Mouse (Mus musculus) liver, embryonic 14.5 days (tissue): ENCODE results near the gene Kcnq1. TPM values are rescaled to one million over a fixed set of nuclear protein-coding genes. Genes with fewer than 3 reads are reported as not detected.
A peak's percentile ranks its signal among the peaks of the same experiment; 100 is the strongest.

Source experiments
- ATAC-seq: fragments of 200-750 bp; cut with Nextera tagmentation; 2 replicates; pipeline ENCODE4 v1.8.0; 2017; ENCODE audit warnings: moderate number of reproducible peaks, mild to moderate bottlenecking, moderate library complexity; ENCODE audit not compliant: insufficient read depth
- DNase-seq, 3 experiments: peaks; one replicate each; pipeline ENCODE4 v3.0.0-alpha.2; 2012 to 2013; ENCODE audit warnings: low read depth in 3 of 3, low spot score in 3 of 3
- H3K27ac ChIP-seq: fragments of 300-500 bp; sonication (generic); 2 replicates; pipeline ENCODE4 v1.5.1; 2014; ENCODE audit warnings: moderate library complexity, mild to moderate bottlenecking, control low read depth, inconsistent platforms
- H3K27me3 ChIP-seq: fragments of 300-500 bp; sonication (generic); 2 replicates; pipeline ENCODE4 v1.6.1; 2014; ENCODE audit warnings: mild to moderate bottlenecking, low read length, moderate library complexity; ENCODE audit not compliant: control insufficient read depth, insufficient read depth
- H3K36me3 ChIP-seq: fragments of 300-500 bp; sonication (generic); replicated peaks from 2 replicates; pipeline ENCODE4 v1.6.1; 2014; ENCODE audit warnings: low read depth; ENCODE audit not compliant: control insufficient read depth, insufficient read depth
- H3K4me1 ChIP-seq, 2 experiments: fragments of 200-500 bp in 1 of 2; fragments of 300-500 bp in 1 of 2; sonication (generic) in 1 of 2; replicated peaks; 2 replicates each; pipeline ENCODE4 v1.6.1; 2012 to 2014; ENCODE audit warnings: antibody characterized with exemption in 1 of 2, inconsistent platforms in 1 of 2, low read length in 1 of 2; ENCODE audit not compliant: control insufficient read depth in 2 of 2, insufficient read depth in 2 of 2
- H3K4me2 ChIP-seq: fragments of 300-500 bp; sonication (generic); 2 replicates; pipeline ENCODE4 v1.6.1; 2014; ENCODE audit warnings: low read depth, mild to moderate bottlenecking, control low read depth, moderate library complexity
- H3K4me3 ChIP-seq, 2 experiments: fragments of 200-500 bp in 1 of 2; fragments of 300-500 bp in 1 of 2; sonication (generic) in 1 of 2; 2 replicates each; pipeline ENCODE4 v1.5.1; 2012 to 2014; ENCODE audit warnings: low read depth in 2 of 2, low read length in 2 of 2, mild to moderate bottlenecking in 2 of 2, control low read depth in 1 of 2, inconsistent platforms in 1 of 2, moderate library complexity in 1 of 2; ENCODE audit not compliant: insufficient read depth in 1 of 2
- H3K9ac ChIP-seq: fragments of 300-500 bp; sonication (generic); replicated peaks from 2 replicates; pipeline ENCODE4 v1.6.1; 2014; ENCODE audit warnings: mild to moderate bottlenecking, control low read depth, moderate library complexity
- H3K9me3 ChIP-seq: fragments of 300-500 bp; sonication (generic); 2 replicates; pipeline ENCODE4 v1.6.1; 2016; ENCODE audit warnings: low read length, mixed read lengths; ENCODE audit not compliant: control insufficient read depth
- CTCF ChIP-seq: IDR thresholded peaks from 2 replicates; pipeline ENCODE4 v1.5.1; 2016; ENCODE audit warnings: antibody characterized with exemption, low read depth, control low read depth
- EP300 ChIP-seq: IDR thresholded peaks from 2 replicates; pipeline ENCODE4 v1.6.1; 2016; ENCODE audit warnings: antibody characterized with exemption, low read depth
- WGBS: fragments of 180-500 bp; shearing (Covaris S2); extraction: QIAGEN DNeasy Blood & Tissue Kit; methylation state at CpG from one replicate; pipeline ENCODE4 v1.1.7; 2014; ENCODE audit not compliant: insufficient replicate concordance; 5-methylcytosine and 5-hydroxymethylcytosine counted together
- polyA plus RNA-seq, 2 experiments: library from polyadenylated mRNA; depleted of rRNA in 1 of 2; stranded (reverse) in 1 of 2; unstranded in 1 of 2; fragments of >200 nt; fragmentation: Nextera tagmentation in 1 of 2; extraction: Ambion mirVana in 1 of 2; gene quantifications; 2 replicates each; pipeline versions ENCODE4 v1.2.1 to v1.2.3; 2012 to 2014

Kcnq1 gene
- polyA plus RNA-seq, 2 experiments, result 0.12 to 0.41 TPM

DNA sequence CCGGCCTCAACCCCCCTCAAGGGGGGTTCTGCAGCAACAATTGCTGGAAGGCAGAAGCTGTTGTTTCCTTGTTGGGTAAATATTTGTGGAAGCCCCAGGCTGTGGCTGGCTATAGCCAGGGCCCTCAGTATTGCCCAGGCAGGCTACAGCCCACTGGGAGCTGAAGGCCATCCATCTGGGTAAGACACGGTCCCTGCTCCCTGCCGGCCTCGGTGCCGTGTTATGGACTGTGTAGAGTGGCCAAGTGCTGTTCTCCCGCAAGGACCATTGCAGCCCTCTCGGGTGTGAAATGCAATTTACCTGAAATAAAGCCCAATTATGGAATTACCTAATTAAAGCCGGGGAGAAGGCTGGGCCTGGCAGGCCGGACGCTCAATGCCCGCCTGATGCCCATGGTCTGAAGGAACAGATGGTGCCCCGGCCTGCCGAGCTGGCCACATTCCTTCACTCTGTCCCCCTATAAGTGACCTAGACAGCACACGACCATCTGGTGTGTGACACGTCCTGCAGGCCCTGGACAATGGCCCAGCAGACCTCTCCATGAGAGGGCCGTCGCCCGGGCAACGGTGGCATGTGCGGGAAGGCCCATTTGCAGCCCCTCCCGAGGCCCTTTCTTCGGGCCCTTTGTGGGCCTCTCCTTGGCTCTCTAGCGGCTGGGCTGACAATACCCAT lies 322.1 kb downstream of the Kcnq1 start:
- no peak for DNase-seq
- TF ChIP-seq EP300 (no peak), CTCF (no peak)
- H3K4me3 ChIP-seq, result no peak overlapping the region
- H3K4me1 ChIP-seq, result no peaks in the 10 kb centered on the region
- H3K9ac ChIP-seq, result no peak overlapping the region
- WGBS, result 70% methylated on average over 23 of the region's 23 CpGs
- no peak overlapping the region for H3K4me2 ChIP-seq
- H3K9me3 ChIP-seq, result no peaks in the 10 kb centered on the region
- no peaks in the 10 kb centered on the region for H3K36me3 ChIP-seq
- H3K27ac ChIP-seq, result no peak overlapping the region
- H3K27me3 ChIP-seq, result no peaks in the 10 kb centered on the region
- no peak for ATAC-seq

DNA sequence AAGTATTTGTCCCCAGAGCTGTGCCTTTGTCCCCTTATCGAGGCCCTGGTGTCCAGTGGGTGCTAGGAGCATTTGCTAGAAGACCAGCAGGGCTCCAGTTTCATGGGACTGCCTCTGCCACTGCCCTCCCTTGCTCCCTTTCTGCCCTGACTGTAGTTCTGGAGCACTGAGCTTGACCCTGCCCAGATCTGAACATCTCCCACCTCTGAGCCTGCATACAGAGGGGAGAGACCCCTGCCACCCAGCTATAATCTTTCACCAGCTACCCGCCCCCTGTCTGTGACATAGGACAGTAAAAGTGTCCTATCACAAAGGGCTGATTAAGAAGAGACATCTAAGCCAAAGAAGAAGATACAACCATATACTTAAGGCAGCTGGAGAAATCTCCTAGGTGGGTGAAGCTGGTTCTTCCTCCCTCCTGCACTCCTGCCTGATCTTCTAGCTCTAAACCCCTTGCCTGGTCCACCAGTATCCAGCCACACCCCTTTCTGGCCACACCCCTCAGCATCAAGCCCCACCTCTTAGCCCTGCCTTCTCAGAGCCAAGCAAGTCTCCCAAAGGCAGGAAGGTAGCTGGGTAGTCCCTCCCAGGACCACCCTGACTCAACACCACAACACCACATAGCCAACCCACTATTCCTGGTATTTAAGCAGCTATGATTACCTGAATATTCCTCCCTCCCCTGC lies 322.8 kb downstream of the Kcnq1 start:
- Histone ChIP-seq H3K4me3 (no peak overlapping the region), H3K9me3 (no peaks in the 10 kb centered on the region), H3K27ac (no peak overlapping the region), H3K27me3 (no peaks in the 10 kb centered on the region), H3K4me1 (no peaks in the 10 kb centered on the region), H3K4me2 (no peak overlapping the region), H3K9ac (no peak overlapping the region), H3K36me3 (no peaks in the 10 kb centered on the region)
- WGBS, result 40% methylated on average over 2 of the region's 2 CpGs
- ATAC-seq (no peak), DNase-seq (no peak)
- TF ChIP-seq EP300 (no peak), CTCF (no peak)

DNA sequence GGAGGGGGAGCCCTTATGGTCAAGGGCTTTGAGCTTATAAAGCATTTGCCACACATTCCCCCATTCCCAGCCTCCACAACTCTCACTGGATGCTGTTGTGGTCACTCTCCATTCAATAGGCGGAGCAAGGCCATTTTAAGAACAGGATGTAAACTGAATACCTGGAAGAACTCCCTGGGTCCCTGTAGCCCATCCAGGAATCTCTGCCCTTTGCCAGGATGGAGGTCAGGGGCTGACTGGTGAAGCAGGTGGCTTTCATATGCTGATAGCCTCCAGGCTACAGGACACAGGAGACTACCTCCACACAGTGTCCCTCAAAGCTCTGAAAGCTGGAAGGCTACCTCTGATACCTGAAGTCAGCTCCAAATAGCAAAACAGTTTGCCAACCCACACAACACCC lies 326.5 kb downstream of the Kcnq1 start:
- Histone ChIP-seq H3K9me3 (no peaks in the 10 kb centered on the region), H3K4me1 (no peaks in the 10 kb centered on the region), H3K36me3 (no peaks in the 10 kb centered on the region), H3K27ac (no peak overlapping the region), H3K27me3 (peaks cover 2% of the 10 kb centered on the region), H3K4me3 (no peak overlapping the region), H3K9ac (no peak overlapping the region), H3K4me2 (no peak overlapping the region)
- TF ChIP-seq EP300, result no peak
- TF ChIP-seq CTCF, result no peak
- ATAC-seq (no peak), DNase-seq (no peak)
- 65% methylated on average over 1 of the region's 1 CpGs for WGBS

DNA sequence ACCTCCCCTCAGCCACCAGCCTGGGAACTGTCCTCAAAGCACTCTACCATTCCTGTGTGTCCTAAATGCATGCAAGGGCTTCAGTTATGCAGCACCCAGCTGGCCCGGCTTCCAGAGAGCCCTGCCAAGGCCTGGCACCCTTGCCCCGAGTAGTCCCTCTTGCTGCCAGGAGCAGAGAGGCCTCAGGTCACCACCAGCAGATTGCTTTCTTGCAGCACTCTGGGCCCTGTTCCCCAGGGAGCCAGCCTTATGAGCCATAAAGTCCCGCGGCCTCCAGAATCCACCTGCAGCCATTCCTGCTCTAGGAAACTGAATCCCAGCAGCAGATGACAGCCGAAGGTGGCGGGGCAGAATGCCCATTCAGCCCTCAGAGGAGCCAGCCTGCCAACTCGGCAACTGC lies 327.2 kb downstream of the Kcnq1 start:
- Histone ChIP-seq H3K27ac (no peak overlapping the region), H3K9me3 (no peaks in the 10 kb centered on the region), H3K27me3 (peaks cover 9% of the 10 kb centered on the region), H3K36me3 (no peaks in the 10 kb centered on the region), H3K4me2 (no peak overlapping the region), H3K4me1 (no peaks in the 10 kb centered on the region), H3K9ac (no peak overlapping the region), H3K4me3 (no peak overlapping the region)
- 55% methylated on average over 7 of the region's 7 CpGs for WGBS
- TF ChIP-seq EP300, result no peak
- TF ChIP-seq CTCF, result no peak
- ATAC-seq (no peak), DNase-seq (no peak)

DNA sequence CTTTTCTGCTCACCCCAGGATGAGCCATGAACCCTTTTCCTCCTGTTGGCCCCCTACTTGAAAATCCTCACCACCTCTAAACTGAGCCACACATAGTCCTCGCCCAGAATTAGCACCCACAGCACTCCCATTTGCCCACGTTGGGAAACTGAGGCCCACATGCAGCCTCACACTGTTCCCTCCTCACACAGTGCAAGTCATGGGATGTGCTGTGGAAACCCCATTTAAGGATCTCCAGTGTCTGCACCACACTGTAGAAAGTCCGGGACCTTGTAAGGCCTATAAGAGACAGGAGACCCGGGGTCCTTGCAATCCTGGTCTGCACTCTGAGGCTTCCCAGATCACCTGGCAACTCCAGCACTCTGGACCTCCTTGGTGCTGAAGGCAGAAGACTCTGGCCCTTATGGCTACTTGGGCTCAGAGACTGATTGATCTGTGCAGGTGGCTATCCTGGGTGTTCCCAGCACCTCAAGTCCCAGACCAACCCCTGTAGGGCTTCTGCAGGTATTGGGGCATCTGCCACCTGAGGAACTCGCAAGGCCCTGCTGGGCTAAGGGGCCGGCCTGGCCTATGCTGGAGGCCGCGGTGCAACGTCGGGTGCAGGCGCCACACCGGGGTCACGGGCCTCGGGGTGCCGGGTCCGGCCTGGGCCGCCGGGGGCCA lies 331.2 kb downstream of the Kcnq1 start:
- no peaks in the 10 kb centered on the region for H3K9me3 ChIP-seq
- no peak for DNase-seq
- H3K27me3 ChIP-seq, result peaks cover 16% of the 10 kb centered on the region
- no peaks in the 10 kb centered on the region for H3K4me1 ChIP-seq
- H3K4me2 ChIP-seq, result peak overlapping the region; percentile 30
- no peak for ATAC-seq
- TF ChIP-seq EP300, result no peak
- TF ChIP-seq CTCF, result no peak
- H3K4me3 ChIP-seq, result peak overlapping the region in 1 of 2 experiments; percentile 22; a peak in 2 of 4 replicates
- no peak overlapping the region for H3K9ac ChIP-seq
- 16% methylated on average over 16 of the region's 18 CpGs for WGBS
- no peak overlapping the region for H3K27ac ChIP-seq
- H3K36me3 ChIP-seq, result no peaks in the 10 kb centered on the region
